Mouse (Mus musculus) heart, adult 18-20 months (tissue): Measurements from ENCODE around the gene Lgmn. TPM values are rescaled to one million over a fixed set of nuclear protein-coding genes. Genes with fewer than 3 reads are reported as not detected.

ENCODE experiments used
- DNase-seq, 2 experiments: peaks; one replicate each; pipeline ENCODE4 v3.0.0; 2021 to 2022; ENCODE audit warnings: mixed read lengths in 1 of 2
- long read RNA-seq, 2 experiments: library from polyadenylated mRNA; stranded (forward); transcript quantifications; one replicate each; pipeline ENCODE4 v2.0.0; 2021
- total RNA-seq, 2 experiments: library from RNA; stranded (reverse); gene quantifications; 2 replicates each; pipeline ENCODE4 v1.2.3; 2021

The Lgmn gene
- total RNA-seq = 10 to 100 TPM; 60.6 to 61.5 TPM
- long read RNA-seq, experiment 1, transcript Lgmn-201 (14 exons, 1,990 nt) = major isoform, 77 of 83 reads
- long read RNA-seq, experiment 1, partial matches to known transcripts = 5 of 83 reads
- long read RNA-seq, experiment 1, other reads (novel, unspliced or antisense) = 1 of 83 reads
- long read RNA-seq, experiment 2, transcript Lgmn-201 (14 exons, 1,990 nt) = major isoform, 41 of 45 reads
- long read RNA-seq, experiment 2, partial matches to known transcripts = 2 of 45 reads
- long read RNA-seq, experiment 2, other reads (novel, unspliced or antisense) = 2 of 45 reads

- DNase-seq = peak; percentile 99
Measured at GRCm38 (mm10) chr12:102439632-102440023, at the start of gene Lgmn. Gene Lgmn (minus strand): TSS chr12:102439813.

- DNase-seq = no peak
Measured at GRCm38 (mm10) chr12:102484946-102485345, 45.3 kb upstream of the Lgmn start.

- DNase-seq = no peak
Measured at GRCm38 (mm10) chr12:102480481-102480880, 40.9 kb upstream of the Lgmn start.

- no peak for DNase-seq
Measured at GRCm38 (mm10) chr12:102474411-102474810, 34.8 kb upstream of the Lgmn start.

- peak; percentile 97 to 98 for DNase-seq
Measured at GRCm38 (mm10) chr12:102468894-102469764, 29.5 kb upstream of the Lgmn start, which contains the start of gene Golga5. Gene Golga5 (plus strand): TSS chr12:102469135.

GRCm38 (mm10) chr12:102468136-102468535 lies 28.5 kb upstream of the Lgmn start:
- DNase-seq = no peak

GRCm38 (mm10) chr12:102464650-102465049 lies 25.0 kb upstream of the Lgmn start:
- no peak for DNase-seq

GRCm38 (mm10) chr12:102461177-102461576 lies 21.6 kb upstream of the Lgmn start:
- DNase-seq = no peak

GRCm38 (mm10) chr12:102460014-102460413 lies 20.4 kb upstream of the Lgmn start:
- no peak for DNase-seq

- no peak for DNase-seq
Measured at GRCm38 (mm10) chr12:102456467-102457193, 17.0 kb upstream of the Lgmn start.

- peak; percentile 62 to 79 for DNase-seq
Measured at GRCm38 (mm10) chr12:102453581-102453980, 14.0 kb upstream of the Lgmn start.

- DNase-seq = peak in 1 of 2 experiments; percentile 63
Measured at GRCm38 (mm10) chr12:102451126-102451851, 11.7 kb upstream of the Lgmn start.

- peak; percentile 51 to 63 for DNase-seq
Measured at GRCm38 (mm10) chr12:102450437-102450836, 10.8 kb upstream of the Lgmn start.

- DNase-seq = peak in 1 of 2 experiments; percentile 68
Measured at GRCm38 (mm10) chr12:102445436-102445835, 5.8 kb upstream of the Lgmn start.

- no peak for DNase-seq
Measured at GRCm38 (mm10) chr12:102443676-102444075, 4.1 kb upstream of the Lgmn start.

- no peak for DNase-seq
Measured at GRCm38 (mm10) chr12:102442639-102443038, 3.0 kb upstream of the Lgmn start.

GRCm38 (mm10) chr12:102441141-102441540 lies 1.5 kb upstream of the Lgmn start:
- no peak for DNase-seq

- no peak for DNase-seq
Measured at GRCm38 (mm10) chr12:102440551-102440950, 938 bp upstream of the Lgmn start.

- DNase-seq = no peak
Measured at GRCm38 (mm10) chr12:102438983-102439631, 506 bp downstream of the Lgmn start.

GRCm38 (mm10) chr12:102437952-102438351 lies 1.7 kb downstream of the Lgmn start:
- peak; percentile 58 to 75 for DNase-seq

- DNase-seq = peak in 1 of 2 experiments; percentile 42
Measured at GRCm38 (mm10) chr12:102436939-102437526, 2.6 kb downstream of the Lgmn start.
